Mouse (Mus musculus) myocyte (in vitro differentiated cells): ENCODE measurements at regions not wholly inside any gene's neighbourhood (a gene's known extent, or its start where the extent isn't known, plus 50 kb on each side); places are given as distances from the start of the nearest gene placed in this dataset.

ENCODE experiments used
- CEBPB ChIP-seq: IDR thresholded peaks from 2 replicates; pipeline ENCODE4 v1.6.1; 2011; ENCODE audit warnings: mild to moderate bottlenecking, moderate library complexity; ENCODE audit not compliant: poor library complexity, insufficient read depth, severe bottlenecking
- MAX ChIP-seq: IDR thresholded peaks from one replicate; pipeline ENCODE4 v1.6.1; 2011; ENCODE audit warnings: low read depth, mild to moderate bottlenecking, control low read depth
- MYOD1 ChIP-seq, 3 experiments: IDR thresholded peaks; one replicate each; pipeline ENCODE4 v1.6.1; 2011; ENCODE audit warnings: control low read depth in 2 of 3, low read depth in 2 of 3, mild to moderate bottlenecking in 2 of 3, moderate library complexity in 1 of 3; ENCODE audit not compliant: insufficient read length in 2 of 3, control insufficient read depth in 1 of 3
- POLR2A ChIP-seq: IDR thresholded peaks from one replicate; pipeline ENCODE4 v1.6.1; 2011; ENCODE audit warnings: low read depth, mild to moderate bottlenecking, control low read depth, moderate library complexity; ENCODE audit not compliant: insufficient read length
- POLR2AphosphoS2 ChIP-seq: IDR thresholded peaks from one replicate; pipeline ENCODE4 v1.6.1; 2011; ENCODE audit warnings: low read depth, control low read depth; ENCODE audit not compliant: insufficient read length
- SRF ChIP-seq: IDR thresholded peaks from one replicate; pipeline ENCODE4 v1.6.1; 2011; ENCODE audit warnings: low read depth; ENCODE audit not compliant: control insufficient read depth, insufficient read length
- USF1 ChIP-seq: IDR thresholded peaks from one replicate; pipeline ENCODE4 v1.6.1; 2011; ENCODE audit warnings: low read depth, mild to moderate bottlenecking, control low read depth, moderate library complexity

DNA sequence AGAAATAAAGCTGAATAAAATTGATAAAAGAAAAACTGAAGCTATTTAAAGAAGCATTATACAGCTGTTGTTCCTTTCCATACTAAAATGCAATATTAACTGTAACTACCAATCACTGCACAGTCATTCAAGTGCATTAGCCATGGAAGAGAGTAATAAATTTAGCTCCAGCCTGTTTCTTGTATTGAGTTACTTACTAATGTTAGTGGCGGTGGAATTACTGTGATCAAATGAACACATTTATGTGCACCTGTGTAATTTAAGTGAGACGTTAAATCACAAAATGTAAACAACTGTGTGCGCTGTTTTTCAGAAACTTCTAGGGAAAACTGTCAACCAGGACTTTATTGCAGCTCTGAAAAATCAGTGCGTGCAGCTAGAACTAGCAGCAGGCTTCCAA is 222.4 kb downstream of the Tusc1 start:
- TF ChIP-seq SRF (no peak), USF1 (no peak), POLR2A (no peak), POLR2AphosphoS2 (no peak), MYOD1 (IDR thresholded peaks at IDR 0.05; ENCODE audit: control insufficient read depth in 1 of 3, insufficient read length in 2 of 3, low read depth in 2 of 3) (no peak), MAX (no peak), CEBPB (no peak)
